Mouse (Mus musculus) intestine, embryonic 15.5 days (tissue): ENCODE results near the gene Myom1. TPM values are rescaled to one million over a fixed set of nuclear protein-coding genes. Genes with fewer than 3 reads are reported as not detected.
A peak's percentile ranks its signal among the peaks of the same experiment; 100 is the strongest.

Experiments used
- ATAC-seq: fragments of 200-750 bp; cut with Nextera tagmentation; 2 replicates; pipeline ENCODE4 v1.8.0; 2017; ENCODE audit warnings: moderate TSS enrichment, moderate library complexity
- H3K27ac ChIP-seq: fragments of 300-500 bp; sonication (generic); 2 replicates; pipeline ENCODE4 v1.5.1; 2015; ENCODE audit warnings: mild to moderate bottlenecking, inconsistent platforms
- H3K27me3 ChIP-seq: fragments of 300-500 bp; sonication (generic); replicated peaks from 2 replicates; pipeline ENCODE4 v1.6.1; 2015; ENCODE audit warnings: inconsistent platforms
- H3K36me3 ChIP-seq: fragments of 300-500 bp; sonication (generic); 2 replicates; pipeline ENCODE4 v1.6.1; 2015; ENCODE audit warnings: inconsistent platforms
- H3K4me1 ChIP-seq: fragments of 300-500 bp; sonication (generic); replicated peaks from 2 replicates; pipeline ENCODE4 v1.6.1; 2015; ENCODE audit warnings: inconsistent platforms
- H3K4me2 ChIP-seq: fragments of 300-500 bp; sonication (generic); replicated peaks from 2 replicates; pipeline ENCODE4 v1.6.1; 2015; ENCODE audit warnings: mild to moderate bottlenecking, inconsistent platforms
- H3K4me3 ChIP-seq: fragments of 300-500 bp; sonication (generic); replicated peaks from 2 replicates; pipeline ENCODE4 v1.5.1; 2015; ENCODE audit warnings: inconsistent platforms
- H3K9ac ChIP-seq: fragments of 300-500 bp; sonication (generic); 2 replicates; pipeline ENCODE4 v1.6.1; 2015; ENCODE audit warnings: inconsistent platforms
- H3K9me3 ChIP-seq: fragments of 300-500 bp; sonication (generic); 2 replicates; pipeline ENCODE4 v1.6.1; 2016; ENCODE audit warnings: inconsistent platforms
- WGBS: fragments of 180-500 bp; shearing (Covaris S2); methylation state at CpG from one replicate; pipeline ENCODE4 v1.1.7; 2015; 5-methylcytosine and 5-hydroxymethylcytosine counted together
- polyA plus RNA-seq: library from polyadenylated mRNA; unstranded; fragments of >200 nt; fragmentation: Nextera tagmentation; extraction: Ambion mirVana; gene quantifications from 2 replicates; pipeline ENCODE4 v1.2.1, GENCODE M21; 2015

Myom1 gene
- polyA plus RNA-seq, 1 experiment from 2014 or later, result 11.1 TPM

DNA sequence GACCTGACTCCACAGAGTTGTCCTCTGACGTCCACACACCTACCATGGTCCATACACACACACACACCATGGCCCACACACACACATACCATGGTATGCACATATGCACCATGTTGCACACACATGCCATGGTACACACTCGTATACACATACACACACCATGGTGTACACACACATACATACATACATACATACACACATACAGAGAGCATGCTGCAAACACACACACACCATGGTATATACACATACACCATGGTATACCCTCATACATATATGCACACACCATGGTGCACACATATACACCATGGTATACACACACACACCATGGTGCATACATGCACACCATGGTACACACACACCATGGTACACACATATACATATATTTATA is 134.9 kb downstream of the Myom1 start:
- Histone ChIP-seq H3K27me3 (no peaks in the 10 kb centered on the region), H3K4me3 (no peak overlapping the region), H3K36me3 (no peaks in the 10 kb centered on the region), H3K9ac (no peak overlapping the region), H3K27ac (no peak overlapping the region), H3K9me3 (no peaks in the 10 kb centered on the region), H3K4me2 (no peak overlapping the region), H3K4me1 (no peaks in the 10 kb centered on the region)
- 83% methylated on average over 2 of the region's 2 CpGs for whole genome bisulfite sequencing
- no peak for ATAC-seq

DNA sequence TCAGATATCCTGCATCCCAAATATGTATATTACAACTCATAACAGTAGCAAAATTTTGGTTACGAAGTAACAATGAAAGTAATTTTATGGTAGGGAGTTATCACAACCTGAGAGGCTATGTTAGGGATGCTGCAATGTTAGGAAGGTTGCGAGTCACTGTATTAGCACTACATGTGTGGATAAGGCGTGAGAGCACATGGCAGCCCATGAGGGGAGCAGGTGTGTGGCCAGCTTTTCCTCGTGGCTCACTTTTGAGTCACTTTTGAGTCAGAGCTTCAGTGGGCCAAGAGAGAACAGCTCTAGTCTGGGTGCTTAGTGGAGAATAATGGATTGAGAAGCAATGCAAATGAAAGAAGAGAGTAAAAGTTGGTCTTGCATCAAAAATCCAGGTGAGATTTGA is 139.6 kb downstream of the Myom1 start:
- H3K36me3 ChIP-seq, result no peaks in the 10 kb centered on the region
- H3K27ac ChIP-seq, result no peak overlapping the region
- H3K9me3 ChIP-seq, result no peaks in the 10 kb centered on the region
- H3K9ac ChIP-seq, result no peak overlapping the region
- no peak overlapping the region for H3K4me2 ChIP-seq
- H3K4me1 ChIP-seq, result no peaks in the 10 kb centered on the region
- no peaks in the 10 kb centered on the region for H3K27me3 ChIP-seq
- WGBS, result 83% methylated on average over 4 of the region's 4 CpGs
- ATAC-seq, result no peak
- H3K4me3 ChIP-seq, result no peak overlapping the region

DNA sequence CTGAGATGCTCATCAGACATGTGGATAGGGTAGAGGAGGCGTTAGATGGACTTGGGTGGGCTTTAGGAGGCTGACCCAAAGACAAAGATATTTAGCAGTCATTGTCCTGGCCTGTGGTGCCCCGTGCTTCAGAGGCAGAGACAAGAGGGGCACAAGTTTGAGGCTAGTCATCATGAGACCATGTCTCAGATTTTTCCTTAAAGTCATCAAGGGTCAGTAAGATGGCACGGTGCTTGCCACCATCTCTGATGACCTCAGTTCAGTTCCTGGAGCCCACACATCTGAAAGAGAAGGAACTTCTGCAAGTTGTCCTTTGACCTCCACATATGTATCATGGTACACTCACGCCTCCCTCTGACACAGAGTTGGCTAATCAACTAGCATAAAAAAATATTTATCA is 140.7 kb downstream of the Myom1 start:
- no peaks in the 10 kb centered on the region for H3K4me1 ChIP-seq
- no peak overlapping the region for H3K4me3 ChIP-seq
- H3K36me3 ChIP-seq, result no peaks in the 10 kb centered on the region
- no peak overlapping the region for H3K4me2 ChIP-seq
- no peaks in the 10 kb centered on the region for H3K9me3 ChIP-seq
- WGBS, result 82% methylated on average over 4 of the region's 4 CpGs
- no peak for ATAC-seq
- no peak overlapping the region for H3K27ac ChIP-seq
- no peak overlapping the region for H3K9ac ChIP-seq
- no peaks in the 10 kb centered on the region for H3K27me3 ChIP-seq

DNA sequence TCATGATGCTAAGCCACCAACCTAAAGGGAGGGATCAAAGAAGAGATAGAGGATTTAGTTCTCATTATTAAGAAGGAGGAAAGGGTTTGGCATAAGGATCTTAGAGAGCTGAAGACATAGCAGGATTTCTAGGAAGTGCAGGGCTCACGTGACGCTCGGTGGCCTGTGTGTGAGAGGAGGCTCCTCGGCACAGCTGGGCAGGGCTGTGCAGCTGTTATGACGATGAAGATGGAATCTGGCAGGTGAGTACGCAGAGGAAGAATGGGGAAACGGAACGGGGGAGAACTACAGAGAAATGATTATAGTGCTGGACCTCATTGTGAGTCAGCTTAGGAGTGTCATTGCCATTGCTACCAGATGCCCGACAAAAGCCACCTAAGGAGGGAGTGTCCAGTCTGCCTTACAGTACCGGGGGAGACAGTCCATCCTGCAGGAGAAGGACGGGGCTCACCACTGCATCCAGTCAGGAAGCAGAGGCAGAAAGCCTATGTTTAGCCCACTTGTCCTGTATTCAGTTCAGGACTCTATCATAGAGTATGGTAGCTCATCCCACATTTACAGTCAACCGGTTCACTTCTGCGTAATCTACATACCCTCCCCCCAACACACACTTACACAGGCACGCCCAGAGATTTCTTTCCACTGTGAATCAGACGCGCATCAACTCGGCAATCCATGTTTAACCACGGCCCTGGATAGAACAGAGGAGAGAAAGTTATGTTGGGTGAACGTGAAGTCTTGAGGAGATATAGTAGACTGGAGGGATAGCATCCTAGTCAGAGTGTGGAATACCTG is 142.1 kb downstream of the Myom1 start:
- no peak for ATAC-seq
- Histone ChIP-seq H3K4me3 (no peak overlapping the region), H3K4me2 (no peak overlapping the region), H3K36me3 (no peaks in the 10 kb centered on the region), H3K27me3 (no peaks in the 10 kb centered on the region), H3K27ac (no peak overlapping the region), H3K4me1 (no peaks in the 10 kb centered on the region), H3K9ac (no peak overlapping the region), H3K9me3 (no peaks in the 10 kb centered on the region)
- 79% methylated on average over 19 of the region's 19 CpGs for WGBS

DNA sequence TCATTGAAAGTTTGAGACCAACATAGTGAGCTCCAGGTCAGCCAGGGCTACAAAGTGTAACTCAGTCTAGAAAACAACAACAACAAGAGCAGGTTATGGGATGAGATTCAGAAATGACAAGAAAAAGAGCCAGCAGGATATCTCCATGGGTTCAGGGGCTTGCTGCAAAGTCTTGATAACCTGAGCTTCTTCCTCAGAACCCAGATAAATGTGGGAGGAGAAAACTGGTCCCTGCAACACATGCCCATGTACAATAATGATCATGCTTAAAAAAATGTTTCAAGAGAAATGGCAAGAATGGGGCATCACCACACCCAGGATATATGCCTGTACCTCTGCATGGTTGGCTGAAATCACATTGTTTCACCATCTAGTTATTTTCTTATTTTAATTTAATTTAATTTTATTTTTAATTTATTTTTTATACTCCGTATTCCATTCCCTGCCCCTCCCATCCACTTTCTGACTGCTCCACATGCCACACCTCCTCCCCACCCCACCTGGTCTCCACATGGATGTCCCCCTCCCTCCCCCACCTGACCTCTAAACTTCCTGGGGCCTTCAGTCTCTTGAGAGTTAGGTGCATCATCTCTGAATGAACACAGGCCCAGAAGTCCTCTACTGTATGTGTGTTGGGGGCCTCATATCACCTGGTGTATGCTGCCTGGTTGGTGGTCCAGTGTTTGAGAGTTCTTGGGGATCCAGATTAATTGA is 143.0 kb downstream of the Myom1 start:
- H3K9me3 ChIP-seq, result no peaks in the 10 kb centered on the region
- H3K9ac ChIP-seq, result no peak overlapping the region
- WGBS, result 96% methylated on average over 1 of the region's 1 CpGs
- no peaks in the 10 kb centered on the region for H3K4me1 ChIP-seq
- H3K4me2 ChIP-seq, result no peak overlapping the region
- H3K4me3 ChIP-seq, result no peak overlapping the region
- no peaks in the 10 kb centered on the region for H3K36me3 ChIP-seq
- no peak for ATAC-seq
- H3K27ac ChIP-seq, result no peak overlapping the region
- no peaks in the 10 kb centered on the region for H3K27me3 ChIP-seq

DNA sequence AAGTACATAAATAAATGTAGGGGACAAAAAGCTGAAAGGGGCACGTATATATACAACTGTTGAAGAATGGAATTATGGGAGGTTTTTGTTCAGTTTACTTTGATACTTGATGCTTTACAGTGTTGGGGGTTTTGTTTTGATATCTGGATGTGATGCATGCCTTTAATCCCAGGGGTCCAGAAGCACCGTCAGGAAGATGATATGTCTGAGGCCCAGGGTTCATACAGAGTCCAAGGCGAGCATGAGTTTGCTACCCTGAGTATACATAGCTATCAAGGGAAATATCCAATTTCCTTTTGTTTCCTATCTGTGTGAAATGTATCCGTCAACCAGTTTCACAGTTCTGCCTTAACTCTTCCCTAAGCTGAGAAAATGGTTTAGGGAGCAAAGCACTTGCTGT is 150.9 kb downstream of the Myom1 start:
- 38% methylated on average over 4 of the region's 4 CpGs for WGBS
- Histone ChIP-seq H3K27ac (no peak overlapping the region), H3K4me3 (no peak overlapping the region), H3K9ac (no peak overlapping the region), H3K27me3 (no peaks in the 10 kb centered on the region), H3K36me3 (no peaks in the 10 kb centered on the region), H3K4me1 (0 out of 2 replicates have a peak, but pooled peaks cover 3% of the 10 kb centered on the region), H3K9me3 (no peaks in the 10 kb centered on the region), H3K4me2 (no peak overlapping the region)
- ATAC-seq, result no peak

DNA sequence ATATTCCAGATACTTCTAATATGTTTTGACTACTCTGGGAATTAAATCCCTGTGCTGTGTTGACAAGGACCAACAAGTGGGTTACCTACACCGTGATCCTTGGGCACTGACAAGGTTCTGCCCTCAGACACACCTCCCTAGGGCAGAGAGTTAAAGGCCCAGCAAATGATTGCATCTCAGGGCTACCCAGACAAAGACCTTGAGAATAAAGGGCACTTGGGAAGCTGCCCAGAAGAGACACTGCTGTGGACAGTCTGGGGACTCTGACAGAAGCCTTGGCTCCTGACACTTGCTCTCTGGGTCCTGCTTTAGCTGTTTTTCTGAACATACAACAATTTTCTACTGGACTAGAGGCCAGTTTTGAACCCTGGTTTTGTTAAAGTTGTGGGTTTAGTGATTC is 152.8 kb downstream of the Myom1 start:
- Histone ChIP-seq H3K4me3 (no peak overlapping the region), H3K4me1 (peaks cover 6% of the 10 kb centered on the region; the same call in 1 of the 2 replicates), H3K36me3 (no peaks in the 10 kb centered on the region), H3K9ac (no peak overlapping the region), H3K27ac (no peak overlapping the region), H3K9me3 (no peaks in the 10 kb centered on the region), H3K4me2 (no peak overlapping the region), H3K27me3 (no peaks in the 10 kb centered on the region)
- WGBS, result 38% methylated on average over 1 of the region's 1 CpGs
- no peak for ATAC-seq

DNA sequence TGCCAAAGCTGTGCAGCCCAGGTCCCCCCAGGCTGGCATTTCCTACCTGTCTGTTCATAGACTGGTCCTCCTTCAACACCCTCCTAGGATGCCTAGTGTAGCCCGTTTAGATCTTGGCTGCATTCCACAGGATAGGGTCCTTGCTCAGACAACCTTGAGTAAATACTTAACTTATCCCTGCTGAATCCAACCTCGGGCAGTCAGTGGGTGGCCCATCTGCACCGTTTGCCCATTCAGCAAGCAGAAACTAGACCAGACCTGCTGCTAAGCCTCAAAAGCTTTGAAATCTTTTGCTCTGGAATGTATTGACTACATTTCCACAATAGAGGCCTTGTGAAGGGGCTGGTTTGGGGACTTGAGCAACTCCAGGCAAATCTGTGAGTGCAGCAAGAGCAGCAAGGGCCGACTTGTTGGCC is 156.7 kb downstream of the Myom1 start:
- Histone ChIP-seq H3K9me3 (no peaks in the 10 kb centered on the region), H3K4me3 (no peak overlapping the region), H3K4me2 (no peak overlapping the region), H3K4me1 (peaks cover 6% of the 10 kb centered on the region; the same call in 1 of the 2 replicates), H3K27me3 (no peaks in the 10 kb centered on the region), H3K36me3 (no peaks in the 10 kb centered on the region), H3K9ac (no peak overlapping the region), H3K27ac (no peak overlapping the region)
- ATAC-seq, result 0 out of 2 replicates have a peak, but pooled peaks have one; percentile 41
- WGBS, result 9% methylated on average over 4 of the region's 4 CpGs

DNA sequence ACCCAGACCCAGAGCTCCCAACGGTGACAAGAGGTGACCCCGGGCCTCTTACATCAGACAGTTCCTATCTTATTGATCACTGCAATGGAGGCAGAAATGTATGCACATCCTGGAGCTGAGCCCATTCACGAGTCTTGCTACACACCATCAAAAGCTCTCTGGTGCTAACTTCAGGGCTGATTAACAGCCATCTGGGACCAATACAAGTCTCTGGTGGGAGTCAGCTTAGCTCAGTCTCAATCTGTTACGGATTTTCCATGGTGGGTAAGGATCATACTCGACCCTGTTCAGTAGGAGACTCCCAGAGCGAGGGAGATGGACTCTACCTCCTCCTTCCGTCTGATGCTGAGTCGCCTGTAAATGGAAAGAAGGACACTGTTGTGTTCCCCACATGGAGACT is 157.3 kb downstream of the Myom1 start:
- Histone ChIP-seq H3K4me3 (no peak overlapping the region), H3K27ac (no peak overlapping the region), H3K9me3 (no peaks in the 10 kb centered on the region), H3K4me1 (peaks cover 6% of the 10 kb centered on the region; the same call in 1 of the 2 replicates), H3K36me3 (no peaks in the 10 kb centered on the region), H3K4me2 (no peak overlapping the region), H3K27me3 (no peaks in the 10 kb centered on the region), H3K9ac (no peak overlapping the region)
- WGBS, result 57% methylated on average over 8 of the region's 8 CpGs
- no peak for ATAC-seq

DNA sequence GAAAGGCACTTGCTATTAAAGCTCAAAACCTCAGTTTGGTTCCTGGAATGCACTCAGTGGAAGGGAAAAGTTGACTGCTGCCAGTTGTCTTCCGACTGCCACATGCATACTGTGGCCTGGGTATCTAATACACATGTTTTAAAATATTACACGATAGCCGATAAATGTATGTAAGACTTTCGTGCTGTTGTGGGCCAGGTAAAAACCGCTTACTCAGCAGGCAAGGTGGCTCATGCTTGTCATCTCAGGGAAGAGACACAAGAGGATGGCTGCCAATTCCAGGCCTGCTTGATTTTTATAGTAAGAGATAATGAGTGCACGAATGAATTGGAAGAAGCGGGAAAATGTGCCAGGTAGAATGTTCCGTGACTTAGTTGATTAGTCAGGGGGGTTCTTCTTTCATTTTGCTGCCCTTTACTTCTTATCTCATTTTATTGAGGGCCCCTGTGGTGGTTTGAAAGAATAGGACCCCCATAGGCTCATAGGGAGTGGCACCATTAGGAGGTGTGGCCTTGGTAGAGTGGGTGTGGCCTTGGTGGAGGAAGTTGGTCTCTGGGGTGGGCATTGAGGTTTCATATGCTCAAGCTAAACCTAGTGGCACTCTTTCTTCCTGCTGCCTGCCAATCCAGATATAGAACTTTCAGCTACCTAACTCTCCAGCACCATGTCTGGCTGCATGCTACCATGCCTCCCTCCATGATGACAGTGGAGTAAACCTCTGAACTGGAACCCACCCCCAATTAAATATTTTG is 158.0 kb downstream of the Myom1 start:
- Histone ChIP-seq H3K4me2 (no peak overlapping the region), H3K9me3 (no peaks in the 10 kb centered on the region), H3K27me3 (no peaks in the 10 kb centered on the region), H3K27ac (no peak overlapping the region), H3K36me3 (no peaks in the 10 kb centered on the region), H3K4me1 (peaks cover 3% of the 10 kb centered on the region; the same call in 1 of the 2 replicates), H3K4me3 (no peak overlapping the region), H3K9ac (no peak overlapping the region)
- ATAC-seq, result no peak
- 92% methylated on average over 8 of the region's 8 CpGs for WGBS

DNA sequence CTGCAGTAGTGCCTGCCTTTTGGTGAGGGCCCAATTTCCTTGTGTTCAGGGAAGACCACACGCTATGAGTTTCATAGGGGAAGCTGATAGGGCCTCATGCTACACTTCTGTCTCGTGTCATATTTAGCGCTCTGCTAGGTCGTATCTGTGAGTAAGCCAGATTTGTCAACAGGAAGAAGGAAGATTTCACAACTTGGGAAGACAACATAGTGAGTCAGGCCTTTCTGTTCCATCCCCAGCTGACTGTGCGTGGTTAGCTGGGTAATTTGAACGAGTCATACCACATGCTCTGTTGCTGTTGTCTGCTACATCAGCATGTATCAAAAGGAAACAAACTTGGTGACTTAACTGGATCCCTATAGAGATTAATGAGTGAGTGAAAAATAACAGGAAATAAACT is 162.6 kb downstream of the Myom1 start:
- H3K4me3 ChIP-seq, result no peak overlapping the region
- 54% methylated on average over 6 of the region's 6 CpGs for WGBS
- no peaks in the 10 kb centered on the region for H3K36me3 ChIP-seq
- no peaks in the 10 kb centered on the region for H3K9me3 ChIP-seq
- no peak overlapping the region for H3K27ac ChIP-seq
- ATAC-seq, result peak; percentile 39; the same call in 1 of the 2 replicates
- no peaks in the 10 kb centered on the region for H3K4me1 ChIP-seq
- no peak overlapping the region for H3K4me2 ChIP-seq
- H3K9ac ChIP-seq, result no peak overlapping the region
- no peaks in the 10 kb centered on the region for H3K27me3 ChIP-seq

DNA sequence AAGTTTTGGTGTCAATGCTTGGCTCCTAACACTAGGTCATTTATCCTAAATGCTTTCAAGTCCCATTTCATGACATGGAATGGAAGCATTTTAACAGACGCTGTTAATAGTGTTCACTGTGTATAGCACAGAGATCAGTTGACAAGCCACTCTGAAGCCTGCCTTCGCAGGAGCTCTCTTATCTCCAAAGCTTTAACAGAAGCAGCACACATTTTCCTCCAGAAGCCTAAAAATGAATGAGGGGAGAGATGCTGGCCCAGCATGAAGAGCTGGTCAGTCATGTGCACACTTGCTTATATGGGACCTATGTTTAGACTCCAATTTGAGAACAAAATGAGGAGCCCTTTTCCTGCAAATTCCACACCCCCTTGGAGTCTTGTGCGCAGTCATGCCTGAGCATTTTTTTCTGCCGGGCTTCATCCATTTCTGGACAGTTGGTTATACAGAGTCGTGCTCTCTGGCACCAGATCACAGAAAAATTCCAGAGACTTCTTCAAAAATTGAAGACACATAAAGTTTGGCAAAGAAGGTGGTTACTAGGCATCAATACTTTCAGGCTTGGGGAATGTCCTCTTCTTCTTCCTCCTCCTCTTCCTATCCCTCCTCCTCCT is 165.9 kb downstream of the Myom1 start:
- no peak overlapping the region for H3K27ac ChIP-seq
- H3K4me2 ChIP-seq, result no peak overlapping the region
- H3K9me3 ChIP-seq, result no peaks in the 10 kb centered on the region
- H3K4me3 ChIP-seq, result no peak overlapping the region
- no peaks in the 10 kb centered on the region for H3K27me3 ChIP-seq
- no peaks in the 10 kb centered on the region for H3K4me1 ChIP-seq
- ATAC-seq, result no peak
- 63% methylated on average over 5 of the region's 5 CpGs for WGBS
- H3K9ac ChIP-seq, result no peak overlapping the region
- no peaks in the 10 kb centered on the region for H3K36me3 ChIP-seq
